Mouse (Mus musculus): Measurements from ENCODE around the gene Atg4c.

- TF ChIP-seq CTCF (IDR thresholded peaks at IDR 0.05; ENCODE audit: low read depth) (no peak), EP300 (IDR thresholded peaks at IDR 0.05; ENCODE audit: low read depth) (no peak)
Observed at GRCm38 (mm10) chr4:99273466-99273865, 79.7 kb downstream of the Atg4c start.

All from liver, postnatal 0 days (tissue).